Mouse (Mus musculus) hindbrain, embryonic 10.5 days (tissue): ENCODE measurements around the gene Nrg4. TPM values are rescaled to one million over a fixed set of nuclear protein-coding genes. Genes with fewer than 3 reads are reported as not detected.

Experiments used
- DNase-seq: peaks from one replicate; pipeline ENCODE4 v3.0.0-alpha.2; 2017; ENCODE audit warnings: low spot score
- H3K27ac ChIP-seq: fragments of 300-500 bp; sonication (generic); 2 replicates; pipeline ENCODE4 v1.5.1; 2016; ENCODE audit warnings: mild to moderate bottlenecking, moderate library complexity
- H3K27me3 ChIP-seq: fragments of 300-500 bp; sonication (generic); 2 replicates; pipeline ENCODE4 v1.6.1; 2016; ENCODE audit warnings: mild to moderate bottlenecking; ENCODE audit not compliant: poor library complexity, insufficient read depth, severe bottlenecking
- H3K36me3 ChIP-seq: fragments of 300-500 bp; sonication (generic); 2 replicates; pipeline ENCODE4 v1.6.1; 2016; ENCODE audit warnings: mild to moderate bottlenecking, moderate library complexity
- H3K4me1 ChIP-seq: fragments of 300-500 bp; sonication (generic); replicated peaks from 2 replicates; pipeline ENCODE4 v1.6.1; 2016; ENCODE audit warnings: mild to moderate bottlenecking
- H3K4me3 ChIP-seq: fragments of 300-500 bp; sonication (generic); 2 replicates; pipeline ENCODE4 v1.5.1; 2016; ENCODE audit warnings: mild to moderate bottlenecking, moderate library complexity
- H3K9me3 ChIP-seq: fragments of 300-500 bp; sonication (generic); 2 replicates; pipeline ENCODE4 v1.6.1; 2016; ENCODE audit warnings: mild to moderate bottlenecking, moderate library complexity
- WGBS: fragments of 180-500 bp; shearing (Covaris S2); methylation state at CpG from one replicate; pipeline ENCODE4 v1.1.7; 2016; 5-methylcytosine and 5-hydroxymethylcytosine counted together
- polyA plus RNA-seq: library from polyadenylated mRNA; unstranded; fragments of >200 nt; fragmentation: Nextera tagmentation; extraction: Ambion mirVana; gene quantifications from 2 replicates; pipeline ENCODE4 v1.2.1, GENCODE M21; 2016

The Nrg4 gene
- polyA plus RNA-seq, 1 experiment from 2014 or later: 0.64 TPM

- Histone ChIP-seq H3K9me3 (no peaks in the 10 kb centered on the region), H3K27ac (no peak overlapping the region), H3K4me3 (no peak overlapping the region), H3K27me3 (no peaks in the 10 kb centered on the region), H3K36me3 (peaks cover 56% of the 10 kb centered on the region), H3K4me1 (no peaks in the 10 kb centered on the region)
- 92% methylated on average over 7 of the region's 7 CpGs for WGBS
- DNase-seq: no peak
Measured at GRCm38 (mm10) chr9:55170655-55171412, 155.8 kb downstream of the Nrg4 start.

Other genes starting within 250 kb of the Nrg4 start
- 39.5 and 41.2 TPM in 2 replicates for gene Ube2q2, start 178.0 kb downstream of the Nrg4 start, polyA plus RNA-seq
- gene Fbxo22, start 117.9 kb downstream of the Nrg4 start, polyA plus RNA-seq: 75.0 and 82.5 TPM in 2 replicates
- 0.46 and 1.2 TPM in 2 replicates for gene Tmem266, start 69 bp upstream of the Nrg4 start, polyA plus RNA-seq
- gene Etfa, start 185.4 kb upstream of the Nrg4 start, polyA plus RNA-seq: 122 and 135 TPM in 2 replicates
- 15.7 and 19.1 TPM in 2 replicates for gene Isl2, start 211.8 kb upstream of the Nrg4 start, polyA plus RNA-seq